Mouse (Mus musculus): Measurements from ENCODE around the gene Lrrc74a.

Lrrc74a gene

DNA sequence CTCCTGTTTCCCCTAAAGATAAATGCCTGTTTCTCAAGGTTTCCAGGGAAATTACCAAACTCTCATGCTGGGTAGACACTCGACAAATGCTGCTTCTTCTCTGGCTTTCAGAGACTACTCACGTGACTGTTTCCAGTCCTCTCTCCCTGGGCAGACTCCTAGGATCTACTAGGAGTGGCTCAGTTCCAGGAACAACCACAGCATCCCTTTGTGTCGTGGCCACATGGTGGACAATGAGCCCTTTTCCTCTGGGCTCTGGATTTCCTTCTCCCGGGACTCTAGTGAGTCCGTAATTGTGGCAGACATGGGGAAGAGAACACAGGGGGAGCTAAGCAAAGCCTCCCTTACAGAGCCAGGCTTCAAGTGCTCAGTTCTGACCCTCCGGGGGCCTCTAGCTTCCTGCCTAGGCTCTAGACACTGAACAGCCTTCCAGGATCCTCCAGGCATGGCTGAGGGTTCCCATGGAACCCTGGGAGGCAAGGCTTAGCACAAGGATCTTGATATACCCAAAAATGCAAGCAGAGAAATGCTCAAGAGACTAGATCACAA, 47.6 kb downstream of the Lrrc74a start:
- in situ Hi-C loops (cut with MboI, MseI), result no loop called here

GRCm38 (mm10) chr12:86786149-86787019, 52.2 kb downstream of the Lrrc74a start:
- in situ Hi-C loops (cut with MboI, MseI), result no loop called here

GRCm38 (mm10) chr12:86787020-86787553, 52.9 kb downstream of the Lrrc74a start:
- in situ Hi-C loops (cut with MboI, MseI), result no loop called here

GRCm38 (mm10) chr12:86790100-86790848, 56.1 kb downstream of the Lrrc74a start:
- in situ Hi-C loops (cut with MboI, MseI), result loop anchor here (5.0 kb wide), 1 partner anchor 117 kb away; no protein-coding TSS in a partner anchor

- in situ Hi-C loops (cut with MboI, MseI), result loop anchor here (5.0 kb wide), 1 partner anchor 117 kb away; no protein-coding TSS in a partner anchor
These were observed 56.6 kb downstream of the Lrrc74a start for GRCm38 (mm10) chr12:86790849-86791127.

DNA sequence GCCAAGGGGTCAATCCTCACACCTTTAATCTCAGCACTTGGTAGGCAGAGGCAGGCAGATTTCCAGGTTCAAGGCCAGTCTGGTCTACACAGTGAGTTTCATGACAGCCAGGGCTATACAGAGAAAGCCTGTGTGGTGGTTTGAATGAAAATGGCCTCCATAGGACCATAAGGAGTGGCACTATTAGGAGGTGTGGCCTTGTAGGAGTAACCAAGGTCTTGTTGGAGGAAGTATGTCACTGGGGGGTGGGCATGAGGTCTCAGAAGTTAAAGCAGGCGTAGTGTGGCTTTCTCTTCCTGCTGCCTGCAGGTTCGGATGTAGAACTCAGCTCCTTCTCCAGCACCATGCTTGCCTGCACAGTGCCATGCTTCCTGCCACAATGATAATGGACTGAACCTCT, 57.8 kb downstream of the Lrrc74a start:
- in situ Hi-C loops (cut with MboI, MseI), result loop anchor here (5.0 kb wide), 1 partner anchor 115 kb away; no protein-coding TSS in a partner anchor

DNA sequence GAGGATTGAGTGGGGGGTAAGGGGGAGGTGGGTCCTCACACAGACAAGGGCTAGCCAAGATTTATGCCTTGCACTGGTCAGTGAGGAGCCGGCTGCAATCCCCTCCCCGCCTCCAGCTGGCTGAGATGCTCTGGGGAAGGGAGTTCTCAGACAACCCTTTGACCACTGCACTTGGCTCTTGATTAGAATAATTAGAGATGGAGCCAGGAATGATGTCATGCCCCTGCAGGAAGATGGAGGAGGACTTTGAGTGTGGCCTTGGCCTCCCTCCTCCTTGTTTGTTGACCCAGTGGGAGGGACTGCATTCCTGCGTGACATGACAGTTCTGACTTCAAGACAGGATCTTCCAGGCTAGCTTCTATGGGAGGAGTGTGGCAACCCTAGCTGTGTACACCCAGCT, 59.7 kb downstream of the Lrrc74a start:
- in situ Hi-C loops (cut with MboI, MseI), result loop anchor here (5.0 kb wide), 1 partner anchor 113 kb away; no protein-coding TSS in a partner anchor

GRCm38 (mm10) chr12:86794331-86794730, 60.2 kb downstream of the Lrrc74a start:
- in situ Hi-C loops (cut with MboI, MseI), result loop anchor here (5.0 kb wide), 1 partner anchor 113 kb away; no protein-coding TSS in a partner anchor

- in situ Hi-C loops (cut with MboI, MseI), result loop anchor here (5.0 kb wide), 1 partner anchor 37 kb away; no protein-coding TSS in a partner anchor
These were observed 61.1 kb downstream of the Lrrc74a start for GRCm38 (mm10) chr12:86795076-86795837.

DNA sequence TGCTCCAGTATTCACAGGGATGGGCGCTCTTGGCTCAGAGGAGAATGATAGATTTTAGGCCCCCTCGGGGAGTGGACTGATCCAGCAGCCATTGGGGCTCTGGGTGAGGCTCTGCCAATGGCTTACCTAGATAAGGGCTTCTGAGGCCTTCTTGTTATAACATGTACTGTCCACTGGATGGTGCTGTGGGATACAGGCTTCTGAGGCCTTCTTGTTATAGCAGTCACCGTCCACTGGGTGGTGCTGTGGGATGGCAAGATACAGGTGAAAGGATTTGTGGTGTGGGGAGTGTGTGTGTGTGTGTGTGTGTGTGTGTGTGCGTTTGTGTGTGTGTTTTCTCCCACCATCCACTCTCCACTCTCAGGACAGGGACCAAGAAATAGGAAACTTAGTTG, 61.7 kb downstream of the Lrrc74a start:
- in situ Hi-C loops (cut with MboI, MseI), result loop anchor here (5.0 kb wide), 1 partner anchor 36 kb away; no protein-coding TSS in a partner anchor

GRCm38 (mm10) chr12:86796351-86796750, 62.2 kb downstream of the Lrrc74a start:
- in situ Hi-C loops (cut with MboI, MseI), result loop anchor here (5.0 kb wide), 1 partner anchor 36 kb away; no protein-coding TSS in a partner anchor

DNA sequence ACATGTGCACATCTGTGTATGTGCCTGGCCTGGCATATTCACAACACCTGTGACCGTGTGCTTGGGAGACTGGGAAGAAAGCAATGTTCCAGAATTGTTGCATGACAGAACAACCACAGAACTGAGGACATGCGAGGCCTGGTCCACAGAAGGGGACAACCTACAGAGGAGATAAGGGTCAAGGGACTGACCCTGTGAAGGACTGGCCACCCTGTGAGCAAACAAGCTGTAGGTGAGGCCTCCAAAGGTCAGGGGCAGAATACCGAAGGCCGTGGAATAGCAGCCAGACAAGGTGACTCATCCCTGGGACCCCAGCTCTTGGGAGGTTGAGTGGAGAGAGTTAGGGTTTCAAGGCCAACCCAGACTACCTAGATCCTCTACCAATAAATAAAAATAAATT, 63.6 kb downstream of the Lrrc74a start:
- in situ Hi-C loops (cut with MboI, MseI), result loop anchor here (5.0 kb wide), 1 partner anchor 35 kb away; no protein-coding TSS in a partner anchor

DNA sequence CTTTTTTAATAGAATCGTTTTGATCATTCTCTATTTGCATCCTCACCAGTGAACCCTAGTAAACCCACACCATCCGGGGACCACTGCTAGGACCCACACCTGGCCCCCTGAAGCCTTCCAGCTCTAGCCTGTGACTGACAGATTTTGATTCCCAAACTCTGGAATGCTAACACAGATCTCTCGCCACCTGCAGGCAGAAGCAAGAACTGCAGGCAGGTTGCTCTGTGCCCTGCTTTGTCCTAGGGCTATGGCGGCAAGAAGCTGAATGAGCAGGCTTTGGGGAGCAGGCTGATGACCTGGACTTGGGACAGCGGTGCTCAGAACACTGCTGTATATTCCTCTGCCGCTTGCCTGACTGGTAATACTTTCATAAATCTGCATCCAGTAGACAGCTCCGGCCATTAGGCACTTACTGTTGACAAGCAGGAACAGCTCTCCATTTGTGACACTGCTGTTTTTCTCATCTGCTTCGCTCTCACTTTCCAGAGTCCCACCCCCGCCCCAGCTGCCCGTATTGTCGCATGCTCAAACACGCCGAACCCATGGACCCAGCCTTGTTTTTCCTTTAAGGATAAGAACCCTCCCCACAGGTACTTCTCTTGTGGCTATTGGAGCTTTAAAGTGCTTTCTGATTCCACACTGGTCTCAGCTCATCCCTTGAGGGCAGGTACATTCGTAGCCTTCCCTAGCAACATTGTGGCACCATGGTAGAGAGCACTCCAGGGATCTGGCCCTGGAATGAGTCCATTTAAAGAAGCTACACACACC, 64.8 kb downstream of the Lrrc74a start:
- in situ Hi-C loops (cut with MboI, MseI), result loop anchor here (5.0 kb wide), 1 partner anchor 33 kb away; no protein-coding TSS in a partner anchor

GRCm38 (mm10) chr12:86799786-86800185, 65.6 kb downstream of the Lrrc74a start:
- in situ Hi-C loops (cut with MboI, MseI), result loop anchor here (5.0 kb wide), 1 partner anchor 33 kb away; no protein-coding TSS in a partner anchor

DNA sequence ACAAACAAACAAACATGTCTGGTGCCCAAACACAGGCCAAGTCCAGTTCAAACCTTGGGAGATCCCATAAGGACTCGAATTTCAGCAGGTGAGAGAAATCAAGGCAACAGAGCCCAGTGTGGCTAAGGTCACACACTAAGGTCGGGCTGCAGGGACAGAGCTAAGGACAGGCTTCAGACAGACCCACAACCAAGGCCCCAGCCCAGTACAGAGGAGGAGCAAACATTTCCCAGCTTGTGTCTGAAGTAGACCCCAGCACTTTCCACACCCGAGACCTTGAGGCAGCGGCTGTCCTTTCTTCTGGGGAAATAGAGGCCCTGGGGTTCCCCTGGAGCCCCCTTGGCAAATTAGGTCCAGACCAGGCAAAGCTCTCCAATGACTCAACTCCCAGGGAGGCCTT, 66.2 kb downstream of the Lrrc74a start:
- in situ Hi-C loops (cut with MboI, MseI), result no loop called here

- in situ Hi-C loops (cut with MboI, MseI), result no loop called here
These were observed 66.6 kb downstream of the Lrrc74a start for GRCm38 (mm10) chr12:86800765-86801147.

GRCm38 (mm10) chr12:86801148-86802004, 67.2 kb downstream of the Lrrc74a start:
- in situ Hi-C loops (cut with MboI, MseI), result no loop called here

DNA sequence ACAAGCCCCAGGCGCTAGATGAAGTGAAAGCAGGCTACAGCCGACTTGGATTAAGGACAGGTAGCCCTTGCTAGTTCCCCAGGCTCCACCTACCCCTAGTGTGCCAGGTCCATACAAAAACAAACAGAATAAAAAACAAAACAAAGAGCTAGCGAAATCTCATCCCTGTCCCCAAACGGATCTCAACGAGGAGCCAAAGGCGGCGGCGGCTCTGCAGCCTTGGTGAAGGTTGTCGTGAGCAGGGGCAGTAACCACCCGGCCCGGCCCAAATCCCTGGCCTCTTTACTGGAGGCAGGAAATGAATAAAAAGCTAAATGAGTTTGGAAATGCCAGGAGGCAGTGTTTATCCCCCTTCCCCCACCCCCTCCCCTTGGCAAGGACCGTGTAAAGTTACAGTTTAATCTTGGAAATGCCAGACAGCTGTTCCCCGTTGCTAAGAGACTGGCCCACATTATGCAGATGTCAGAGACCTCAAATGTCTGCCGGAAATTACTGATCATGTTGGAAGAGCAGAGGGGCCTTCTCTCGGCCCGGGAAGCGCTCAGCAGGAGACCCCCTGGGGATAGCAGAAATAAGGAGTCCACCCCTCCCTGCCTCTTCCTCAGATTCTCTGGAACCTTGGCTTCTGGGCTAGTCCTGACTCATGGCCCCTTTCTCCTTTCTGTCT, 68.0 kb downstream of the Lrrc74a start:
- in situ Hi-C loops (cut with MboI, MseI), result no loop called here

GRCm38 (mm10) chr12:86802899-86803298, 68.7 kb downstream of the Lrrc74a start:
- in situ Hi-C loops (cut with MboI, MseI), result no loop called here

All from T-helper 1 cell (primary cell).